Mouse (Mus musculus) olfactory bulb, adult 2 months (tissue): ENCODE results near the gene Coro1a.

ENCODE experiments used
- CTCF ChIP-seq: fragments of 200-500 bp; IDR thresholded peaks from 2 replicates; pipeline ENCODE4 v1.5.1; 2012; ENCODE audit warnings: low read depth, mild to moderate bottlenecking, low read length, moderate library complexity; ENCODE audit not compliant: insufficient read depth
- POLR2A ChIP-seq: fragments of 200-500 bp; IDR thresholded peaks from 2 replicates; pipeline ENCODE4 v1.6.1; 2012; ENCODE audit warnings: mild to moderate bottlenecking, low read depth, low read length, moderate library complexity; ENCODE audit not compliant: insufficient read depth

- TF ChIP-seq CTCF = no peak
- no peak for TF ChIP-seq POLR2A
Observed at GRCm38 (mm10) chr7:126746798-126747197, 39.2 kb upstream of the Coro1a start.
